Mouse (Mus musculus) testis, adult 2 months (tissue): Measurements from ENCODE around the gene Fam133b.

Experiments
- CTCF ChIP-seq: fragments of 200-500 bp; IDR thresholded peaks from 2 replicates; pipeline ENCODE4 v1.5.1; 2012; ENCODE audit warnings: low read depth, mild to moderate bottlenecking, inconsistent platforms, low read length, moderate library complexity; ENCODE audit not compliant: control insufficient read depth, insufficient read depth, insufficient replicate concordance
- POLR2A ChIP-seq: fragments of 200-500 bp; IDR thresholded peaks from 2 replicates; pipeline ENCODE4 v1.6.1; 2012; ENCODE audit warnings: low read depth, mild to moderate bottlenecking, inconsistent platforms, low read length, moderate library complexity; ENCODE audit not compliant: control insufficient read depth

GRCm38 (mm10) chr5:3544480-3544769 is 792 bp downstream of the Fam133b start:
- TF ChIP-seq CTCF (no peak), POLR2A (no peak)
